Mouse (Mus musculus) stomach, embryonic 16.5 days (tissue): ENCODE data around the gene Gadd45a. TPM values are rescaled to one million over a fixed set of nuclear protein-coding genes. Genes with fewer than 3 reads are reported as not detected.

Experiments used
- ATAC-seq: fragments of 200-750 bp; cut with Nextera tagmentation; 2 replicates; pipeline ENCODE4 v1.8.0; 2017; ENCODE audit warnings: moderate number of reproducible peaks, moderate TSS enrichment; ENCODE audit not compliant: insufficient read depth, low FRiP score
- H3K27ac ChIP-seq: fragments of 300-500 bp; sonication (generic); 2 replicates; pipeline ENCODE4 v1.5.1; 2014; ENCODE audit warnings: low read length
- H3K27me3 ChIP-seq: fragments of 300-500 bp; sonication (generic); 2 replicates; pipeline ENCODE4 v1.6.1; 2014; ENCODE audit warnings: low read length, control low read depth, mixed read lengths; ENCODE audit not compliant: control insufficient read depth, insufficient read depth
- H3K36me3 ChIP-seq: fragments of 300-500 bp; sonication (generic); 2 replicates; pipeline ENCODE4 v1.6.1; 2014; ENCODE audit warnings: low read length; ENCODE audit not compliant: control insufficient read depth, insufficient read depth
- H3K4me1 ChIP-seq: fragments of 300-500 bp; sonication (generic); 2 replicates; pipeline ENCODE4 v1.6.1; 2014; ENCODE audit warnings: low read length, control low read depth, mixed read lengths; ENCODE audit not compliant: control insufficient read depth, insufficient read depth
- H3K4me2 ChIP-seq: fragments of 300-500 bp; sonication (generic); 2 replicates; pipeline ENCODE4 v1.6.1; 2014; ENCODE audit warnings: low read depth, low read length, mixed read lengths
- H3K4me3 ChIP-seq: fragments of 300-500 bp; sonication (generic); replicated peaks from 2 replicates; pipeline ENCODE4 v1.5.1; 2014; ENCODE audit warnings: mild to moderate bottlenecking, low read length
- H3K9ac ChIP-seq: fragments of 300-500 bp; sonication (generic); 2 replicates; pipeline ENCODE4 v1.6.1; 2014; ENCODE audit warnings: low read length
- H3K9me3 ChIP-seq: fragments of 300-500 bp; sonication (generic); replicated peaks from 2 replicates; pipeline ENCODE4 v1.6.1; 2016; ENCODE audit warnings: low read length, control low read depth; ENCODE audit not compliant: control insufficient read depth
- WGBS: fragments of 180-500 bp; shearing (Covaris S2); extraction: QIAGEN DNeasy Blood & Tissue Kit; methylation state at CpG from one replicate; pipeline ENCODE4 v1.1.7; 2014; 5-methylcytosine and 5-hydroxymethylcytosine counted together
- polyA plus RNA-seq: library from polyadenylated mRNA; unstranded; fragments of >200 nt; fragmentation: Nextera tagmentation; extraction: Ambion mirVana; gene quantifications from 2 replicates; pipeline ENCODE4 v1.2.1, GENCODE M21; 2015

The Gadd45a gene
- polyA plus RNA-seq, 1 experiment from 2014 or later: 18.1 TPM

GRCm38 (mm10) chr6:66987643-66988042 lies 49.6 kb downstream of the Gadd45a start:
- 56% methylated on average over 3 of the region's 3 CpGs for WGBS
- Histone ChIP-seq H3K4me1 (peaks cover 15% of the 10 kb centered on the region), H3K4me2 (no peak overlapping the region), H3K27ac (no peak overlapping the region), H3K9ac (no peak overlapping the region), H3K4me3 (no peak overlapping the region), H3K27me3 (no peaks in the 10 kb centered on the region), H3K9me3 (no peaks in the 10 kb centered on the region), H3K36me3 (no peaks in the 10 kb centered on the region)
- ATAC-seq: peak; percentile 53; the same call in 1 of the 2 replicates

- Histone ChIP-seq H3K4me1 (peaks cover 12% of the 10 kb centered on the region), H3K9ac (no peak overlapping the region), H3K4me2 (no peak overlapping the region), H3K4me3 (no peak overlapping the region), H3K27ac (no peak overlapping the region), H3K9me3 (no peaks in the 10 kb centered on the region), H3K27me3 (no peaks in the 10 kb centered on the region), H3K36me3 (no peaks in the 10 kb centered on the region)
- ATAC-seq: no peak
- WGBS: 89% methylated on average over 12 of the region's 12 CpGs
Observed at GRCm38 (mm10) chr6:66986063-66986462, 51.2 kb downstream of the Gadd45a start.

GRCm38 (mm10) chr6:66985500-66985899 lies 51.8 kb downstream of the Gadd45a start:
- WGBS: 63% methylated on average over 7 of the region's 7 CpGs
- Histone ChIP-seq H3K4me3 (no peak overlapping the region), H3K27me3 (no peaks in the 10 kb centered on the region), H3K4me1 (peaks cover 12% of the 10 kb centered on the region), H3K9ac (no peak overlapping the region), H3K36me3 (no peaks in the 10 kb centered on the region), H3K4me2 (no peak overlapping the region), H3K27ac (no peak overlapping the region; the same call in 1 of the 2 replicates), H3K9me3 (no peaks in the 10 kb centered on the region)
- ATAC-seq: no peak

Other genes starting within 250 kb of the Gadd45a start
- gene Vmn1r39, start 226.8 kb downstream of the Gadd45a start, polyA plus RNA-seq: not detected in 2 replicates
- 132 and 149 TPM in 2 replicates for gene Gng12, start 141.1 kb downstream of the Gadd45a start, polyA plus RNA-seq
- 277 and 295 TPM in 2 replicates for gene Serbp1, start 200.7 kb upstream of the Gadd45a start, polyA plus RNA-seq